Mouse (Mus musculus): ENCODE results near the gene Gm20388. TPM values are rescaled to one million over a fixed set of nuclear protein-coding genes. Genes with fewer than 3 reads are reported as not detected.
"Not testable (repeated sequence)": the region's sequence is repeated elsewhere in the genome, so short reads cannot be mapped to it uniquely, and the experiment has no call there.

Gm20388 gene
- polyA plus RNA-seq, 1 experiment from 2014 or later = not detected

GRCm38 (mm10) chr8:123564221-123564620 lies 3653.6 kb downstream of the Gm20388 start:
- H3K4me1 ChIP-seq; H3K36me3 ChIP-seq; H3K27me3 ChIP-seq (replicated peaks); H3K9ac ChIP-seq; ATAC-seq; H3K4me2 ChIP-seq; H3K4me3 ChIP-seq; H3K9me3 ChIP-seq (replicated peaks); H3K27ac ChIP-seq: not testable (repeated sequence)
- no CpG with 5 or more reads among the region's 45 CpGs for WGBS (ENCODE audit: insufficient replicate concordance)

GRCm38 (mm10) chr8:123575386-123575785 lies 3664.7 kb downstream of the Gm20388 start:
- H3K4me3 ChIP-seq; H3K4me2 ChIP-seq; H3K27me3 ChIP-seq (replicated peaks); H3K9me3 ChIP-seq (replicated peaks); H3K36me3 ChIP-seq; H3K4me1 ChIP-seq; ATAC-seq; H3K27ac ChIP-seq; H3K9ac ChIP-seq: not testable (repeated sequence)
- WGBS (ENCODE audit: insufficient replicate concordance) = 75% methylated on average over 1 of the region's 10 CpGs

- H3K9me3 ChIP-seq (replicated peaks); H3K36me3 ChIP-seq; H3K4me1 ChIP-seq; H3K9ac ChIP-seq; H3K27me3 ChIP-seq (replicated peaks); H3K4me3 ChIP-seq; H3K4me2 ChIP-seq; ATAC-seq; H3K27ac ChIP-seq: not testable (repeated sequence)
- WGBS (ENCODE audit: insufficient replicate concordance) = 71% methylated on average over 16 of the region's 19 CpGs
Measured at GRCm38 (mm10) chr8:123600666-123601172, 3690.1 kb downstream of the Gm20388 start.

GRCm38 (mm10) chr8:123601457-123601856 lies 3690.8 kb downstream of the Gm20388 start:
- ATAC-seq; H3K27ac ChIP-seq; H3K9me3 ChIP-seq (replicated peaks); H3K36me3 ChIP-seq; H3K4me1 ChIP-seq; H3K27me3 ChIP-seq (replicated peaks); H3K4me3 ChIP-seq; H3K9ac ChIP-seq; H3K4me2 ChIP-seq: not testable (repeated sequence)
- no CpG with 5 or more reads among the region's 40 CpGs for WGBS (ENCODE audit: insufficient replicate concordance)

- H3K9me3 ChIP-seq (replicated peaks); H3K4me1 ChIP-seq; H3K27ac ChIP-seq; H3K4me2 ChIP-seq; H3K9ac ChIP-seq; H3K36me3 ChIP-seq; ATAC-seq; H3K27me3 ChIP-seq (replicated peaks); H3K4me3 ChIP-seq: not testable (repeated sequence)
- WGBS (ENCODE audit: insufficient replicate concordance) = 80% methylated on average over 1 of the region's 5 CpGs
Measured at GRCm38 (mm10) chr8:123612652-123613051, 3702.0 kb downstream of the Gm20388 start.

GRCm38 (mm10) chr8:123623523-123623922 lies 3712.9 kb downstream of the Gm20388 start:
- H3K4me2 ChIP-seq; H3K9me3 ChIP-seq (replicated peaks); H3K27ac ChIP-seq; H3K9ac ChIP-seq; H3K4me1 ChIP-seq; H3K4me3 ChIP-seq; H3K36me3 ChIP-seq: not testable (repeated sequence)
- 0 out of 2 replicates have a peak, but pooled peaks have one; percentile 57 for ATAC-seq
- no CpG with 5 or more reads among the region's 39 CpGs for WGBS (ENCODE audit: insufficient replicate concordance)
- peaks cover 46% of the 10 kb centered on the region for H3K27me3 ChIP-seq (replicated peaks)

GRCm38 (mm10) chr8:123624274-123624673 lies 3713.6 kb downstream of the Gm20388 start:
- Histone ChIP-seq H3K36me3 (no peaks in the 10 kb centered on the region), H3K4me3 (no peak overlapping the region), H3K27me3 (replicated peaks) (peaks cover 50% of the 10 kb centered on the region), H3K4me1 (peaks cover 13% of the 10 kb centered on the region), H3K27ac (no peak overlapping the region), H3K9ac (no peak overlapping the region), H3K4me2 (no peak overlapping the region), H3K9me3 (replicated peaks) (no peaks in the 10 kb centered on the region)
- ATAC-seq = no peak
- WGBS (ENCODE audit: insufficient replicate concordance) = 54% methylated on average over 5 of the region's 5 CpGs

- ATAC-seq = no peak
- no peak overlapping the region for H3K4me2 ChIP-seq
- no peak overlapping the region for H3K9ac ChIP-seq
- H3K36me3 ChIP-seq = no peaks in the 10 kb centered on the region
- no peak overlapping the region for H3K27ac ChIP-seq
- WGBS (ENCODE audit: insufficient replicate concordance) = 43% methylated on average over 1 of the region's 1 CpGs
- no peak overlapping the region for H3K4me3 ChIP-seq
- H3K27me3 ChIP-seq (replicated peaks) = peaks cover 54% of the 10 kb centered on the region
- H3K4me1 ChIP-seq = peaks cover 15% of the 10 kb centered on the region
- no peaks in the 10 kb centered on the region for H3K9me3 ChIP-seq (replicated peaks)
Measured at GRCm38 (mm10) chr8:123624702-123625101, 3714.1 kb downstream of the Gm20388 start.

- H3K27ac ChIP-seq = no peak overlapping the region
- no peak overlapping the region for H3K9ac ChIP-seq
- no peaks in the 10 kb centered on the region for H3K9me3 ChIP-seq (replicated peaks)
- H3K4me2 ChIP-seq = no peak overlapping the region
- no peak overlapping the region for H3K4me3 ChIP-seq
- ATAC-seq = no peak
- H3K27me3 ChIP-seq (replicated peaks) = peaks cover 64% of the 10 kb centered on the region
- no peaks in the 10 kb centered on the region for H3K36me3 ChIP-seq
- 6% methylated on average over 2 of the region's 2 CpGs for WGBS (ENCODE audit: insufficient replicate concordance)
- peaks cover 21% of the 10 kb centered on the region for H3K4me1 ChIP-seq
Measured at GRCm38 (mm10) chr8:123625717-123626116, 3715.1 kb downstream of the Gm20388 start.

GRCm38 (mm10) chr8:123627410-123628147 lies 3716.9 kb downstream of the Gm20388 start:
- Histone ChIP-seq H3K4me3 (no peak overlapping the region), H3K36me3 (no peaks in the 10 kb centered on the region), H3K9me3 (replicated peaks) (no peaks in the 10 kb centered on the region), H3K9ac (no peak overlapping the region), H3K4me2 (no peak overlapping the region), H3K27ac (no peak overlapping the region), H3K4me1 (peaks cover 27% of the 10 kb centered on the region), H3K27me3 (replicated peaks) (peaks cover 71% of the 10 kb centered on the region)
- 49% methylated on average over 6 of the region's 6 CpGs for WGBS (ENCODE audit: insufficient replicate concordance)
- no peak for ATAC-seq

GRCm38 (mm10) chr8:123628253-123628967 lies 3717.8 kb downstream of the Gm20388 start:
- Histone ChIP-seq H3K4me2 (peak overlapping the region; percentile 51), H3K9me3 (replicated peaks) (no peaks in the 10 kb centered on the region), H3K4me3 (peak overlapping the region; percentile 8; the same call in 1 of the 2 replicates), H3K4me1 (peaks cover 31% of the 10 kb centered on the region), H3K27ac (no peak overlapping the region), H3K36me3 (no peaks in the 10 kb centered on the region), H3K27me3 (replicated peaks) (peaks cover 74% of the 10 kb centered on the region), H3K9ac (no peak overlapping the region)
- WGBS (ENCODE audit: insufficient replicate concordance) = under 1% methylated on average over 8 of the region's 8 CpGs
- ATAC-seq = no peak

- no peak for ATAC-seq
- peaks cover 74% of the 10 kb centered on the region for H3K27me3 ChIP-seq (replicated peaks)
Measured at GRCm38 (mm10) chr8:123628968-123629755, 3718.5 kb downstream of the Gm20388 start.

More at GRCm38 (mm10) chr8:123628968-123629755, 3718.5 kb downstream of the Gm20388 start:
- Histone ChIP-seq H3K36me3 (no peaks in the 10 kb centered on the region), H3K4me2 (peak overlapping the region; percentile 51), H3K4me1 (peaks cover 32% of the 10 kb centered on the region), H3K9me3 (replicated peaks) (no peaks in the 10 kb centered on the region), H3K9ac (no peak overlapping the region), H3K27ac (no peak overlapping the region), H3K4me3 (peak overlapping the region; percentile 8; the same call in 1 of the 2 replicates)
- 8% methylated on average over 19 of the region's 19 CpGs for WGBS (ENCODE audit: insufficient replicate concordance)

Data from liver, embryonic 12.5 days (tissue).